Mouse (Mus musculus) hematopoietic stem cell, adult 5-6 weeks (primary cell): ENCODE measurements around the gene Slc25a12. TPM values are rescaled to one million over a fixed set of nuclear protein-coding genes. Genes with fewer than 3 reads are reported as not detected.
A peak's percentile ranks its signal among the peaks of the same experiment; 100 is the strongest.

Experiments
- ATAC-seq, 2 experiments: fragments of 125-278 bp in 1 of 2; replicated peaks in 1 of 2; 2 replicates each; pipeline ENCODE4 v1.8.0; 2016 to 2017; ENCODE audit warnings: inconsistent platforms in 2 of 2, mild to moderate bottlenecking in 2 of 2, moderate number of reproducible peaks in 2 of 2, low read depth in 1 of 2, moderate TSS enrichment in 1 of 2; ENCODE audit not compliant: low FRiP score in 2 of 2, poor library complexity in 2 of 2, severe bottlenecking in 2 of 2, insufficient read depth in 1 of 2, low TSS enrichment in 1 of 2
- total RNA-seq: library from RNA; stranded (forward); fragments of 172-1452, 232-1000 nt; gene quantifications from 2 replicates; pipeline ENCODE4 v1.2.3, GENCODE M21; 2017

Slc25a12 gene
- total RNA-seq, 1 experiment from 2014 or later, result 45.8 TPM

DNA sequence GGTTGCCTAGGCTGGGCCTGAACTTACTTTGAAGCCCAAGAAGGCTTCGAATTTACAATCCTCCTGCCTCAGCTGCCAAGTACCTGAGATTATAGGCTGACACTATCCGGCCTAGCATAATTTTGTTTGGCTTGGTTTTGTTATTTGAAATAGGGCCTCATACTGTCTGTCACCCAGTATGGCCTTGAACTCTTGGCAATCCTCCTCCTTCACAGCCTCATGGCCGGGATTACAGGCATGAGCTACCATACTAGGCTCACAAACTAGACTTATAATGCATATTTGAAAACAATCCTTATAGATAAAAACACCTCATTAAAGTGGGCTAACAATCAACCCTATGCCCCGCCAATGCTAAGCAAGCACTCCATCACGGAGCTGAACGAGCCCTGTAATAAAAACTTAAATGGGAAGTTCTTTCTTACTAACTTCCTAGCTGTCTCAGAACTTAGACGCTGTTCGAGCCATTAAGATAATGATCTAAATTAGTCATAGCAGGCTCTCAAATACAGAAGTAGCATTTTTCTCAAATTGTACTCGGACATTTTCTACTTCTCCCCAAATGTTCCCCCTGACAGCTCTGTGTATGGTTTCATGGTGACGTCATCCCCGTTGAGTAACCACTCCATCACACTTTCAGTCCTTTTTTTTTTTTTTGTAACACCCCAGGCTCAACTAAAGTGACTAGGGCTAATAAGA, 40.6 kb downstream of the Slc25a12 start:
- ATAC-seq, result peak; percentile 67 to 82

DNA sequence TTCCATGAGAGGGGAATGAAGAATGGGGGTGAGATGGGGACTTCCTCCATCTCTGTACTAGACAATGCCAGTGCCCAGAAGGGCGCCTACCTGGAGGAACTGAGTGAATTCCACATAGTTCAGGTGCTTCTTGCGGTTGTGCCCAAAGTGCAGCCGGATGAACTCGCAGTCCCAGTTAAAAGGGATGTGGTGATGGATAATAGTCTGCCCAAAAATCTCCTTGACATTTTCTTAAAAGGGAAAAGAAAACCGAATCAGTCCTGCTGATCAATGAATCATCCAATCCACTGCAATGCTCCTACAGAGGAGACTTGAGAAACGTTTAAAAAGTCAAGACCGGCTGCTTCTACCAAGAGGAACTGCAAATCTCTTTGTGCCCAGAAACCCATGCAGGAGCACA, 43.7 kb downstream of the Slc25a12 start:
- ATAC-seq, result no peak

DNA sequence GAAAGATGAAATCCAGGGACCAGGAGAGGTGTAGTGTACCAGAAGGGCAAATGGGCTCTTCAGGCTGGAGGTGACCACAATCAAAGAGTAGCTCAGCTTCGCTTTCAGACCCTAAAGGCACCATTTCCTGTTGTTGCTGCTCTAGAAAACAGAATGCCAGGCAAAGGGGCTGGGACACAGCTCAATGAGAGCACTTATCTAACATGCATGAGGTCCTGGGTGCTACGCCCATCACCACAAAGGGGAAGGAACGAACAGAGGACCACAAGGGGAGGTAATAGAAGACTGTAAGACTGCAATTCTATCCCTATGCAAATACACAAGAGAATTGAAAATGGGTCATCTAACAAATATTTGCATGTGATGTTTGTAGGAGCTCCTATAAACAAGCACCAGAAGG, 46.1 kb downstream of the Slc25a12 start:
- ATAC-seq, result no peak

DNA sequence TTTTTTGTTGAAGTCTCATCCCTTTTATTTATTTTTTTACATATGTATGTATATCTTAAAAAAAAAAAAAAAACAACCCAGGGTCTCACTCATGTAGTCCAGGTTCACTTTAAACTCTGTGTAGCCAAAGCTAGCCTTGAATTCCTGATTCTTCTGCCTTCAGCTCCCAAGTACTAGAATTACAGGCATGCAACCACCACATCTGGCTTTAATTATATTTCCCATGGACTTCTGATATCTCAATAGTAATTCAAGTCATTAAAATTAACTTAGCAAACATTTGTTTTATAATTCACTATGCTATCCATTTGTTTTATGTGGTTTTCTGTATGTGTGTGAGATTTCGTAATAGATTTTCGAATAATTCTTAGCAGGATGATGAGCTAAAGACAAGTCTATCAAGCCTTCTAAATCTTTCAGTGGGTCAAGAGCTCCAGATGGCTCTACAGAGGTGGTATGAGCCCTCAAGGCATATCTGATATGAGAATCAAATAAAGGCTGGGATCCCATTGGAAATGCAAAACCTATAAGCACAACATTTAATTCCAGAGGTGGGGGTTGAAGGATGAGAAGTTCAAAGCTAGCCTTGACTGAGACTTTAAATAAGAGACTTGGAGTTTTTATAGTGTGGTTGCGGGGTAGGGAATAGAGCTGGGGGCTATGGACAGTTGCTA, 51.3 kb downstream of the Slc25a12 start:
- ATAC-seq, result no peak

DNA sequence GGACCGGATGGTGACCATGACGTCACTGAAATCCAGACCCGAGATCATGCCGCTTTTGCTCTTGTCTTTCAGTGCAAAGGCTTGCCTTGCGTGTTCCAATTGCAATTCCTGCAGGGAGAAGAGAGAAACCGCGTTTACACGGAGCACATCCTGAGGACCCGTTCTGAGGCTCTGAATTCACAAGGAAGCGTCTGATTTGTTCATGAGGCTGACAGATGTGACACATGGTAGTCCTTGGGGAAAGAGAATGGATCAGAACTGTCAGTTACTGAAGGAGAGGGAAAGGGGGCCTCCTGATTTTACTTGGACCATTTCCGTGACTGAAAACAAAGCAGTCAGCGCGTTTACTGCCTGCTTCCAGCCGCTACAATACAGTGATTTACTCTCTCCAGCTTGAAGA, 52.5 kb downstream of the Slc25a12 start:
- no peak for ATAC-seq

DNA sequence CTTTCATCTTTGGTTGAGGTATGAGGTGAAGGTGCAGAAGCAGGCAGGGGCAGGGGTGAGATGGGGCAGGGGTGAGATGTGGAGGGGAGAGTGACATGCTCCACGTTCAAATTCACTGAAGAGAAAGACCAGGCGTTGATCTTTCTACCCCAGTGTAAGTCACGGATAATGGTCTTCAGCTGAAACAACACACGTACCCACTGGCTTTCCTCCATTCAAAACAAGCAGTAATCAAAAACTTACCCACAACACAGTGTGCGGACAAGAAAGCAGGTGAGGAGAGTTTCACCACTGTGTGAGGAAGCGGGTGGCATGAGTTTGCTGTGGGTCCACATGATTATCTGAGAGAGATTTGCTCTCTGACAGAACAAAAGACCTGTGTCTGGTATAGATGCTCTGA, 53.5 kb downstream of the Slc25a12 start:
- no peak for ATAC-seq

DNA sequence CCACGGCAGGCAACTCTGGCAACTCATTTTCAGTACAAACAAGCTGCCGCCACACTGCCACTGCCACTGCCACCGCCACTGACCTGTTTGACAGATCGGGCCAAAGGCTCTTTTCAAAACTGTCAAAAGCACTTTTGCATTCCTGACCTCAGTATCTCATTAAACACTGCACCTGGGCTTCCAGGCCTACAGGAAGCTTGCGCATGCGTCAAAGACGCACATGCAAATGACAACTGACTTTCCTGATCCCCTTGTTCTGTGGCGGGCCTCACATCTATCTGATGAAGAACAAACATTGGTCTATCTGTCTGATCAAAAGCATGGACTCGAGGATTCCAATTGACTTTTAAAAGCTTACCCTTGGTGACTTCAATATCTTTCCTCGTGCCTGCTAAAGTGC, 55.5 kb downstream of the Slc25a12 start:
- no peak for ATAC-seq

DNA sequence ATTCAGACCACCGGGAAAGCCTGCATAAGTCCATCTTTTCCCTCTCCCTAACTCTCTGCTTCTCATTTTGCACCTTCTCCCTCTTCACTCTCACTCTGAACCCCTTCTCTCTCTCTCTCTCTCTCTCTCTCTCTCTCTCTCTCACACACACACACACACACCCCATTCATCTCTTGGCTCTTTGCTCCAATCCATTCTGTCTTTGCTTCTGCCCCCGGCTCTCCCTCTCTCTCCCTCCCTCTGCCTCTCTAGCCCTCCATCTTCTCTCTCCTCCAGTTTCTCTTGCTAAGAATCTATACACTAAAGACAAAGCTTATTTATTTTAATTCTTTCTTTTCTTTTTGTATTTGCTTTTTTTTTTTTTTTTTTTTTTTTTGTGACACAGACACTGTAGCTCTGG, 57.8 kb downstream of the Slc25a12 start:
- no peak for ATAC-seq

DNA sequence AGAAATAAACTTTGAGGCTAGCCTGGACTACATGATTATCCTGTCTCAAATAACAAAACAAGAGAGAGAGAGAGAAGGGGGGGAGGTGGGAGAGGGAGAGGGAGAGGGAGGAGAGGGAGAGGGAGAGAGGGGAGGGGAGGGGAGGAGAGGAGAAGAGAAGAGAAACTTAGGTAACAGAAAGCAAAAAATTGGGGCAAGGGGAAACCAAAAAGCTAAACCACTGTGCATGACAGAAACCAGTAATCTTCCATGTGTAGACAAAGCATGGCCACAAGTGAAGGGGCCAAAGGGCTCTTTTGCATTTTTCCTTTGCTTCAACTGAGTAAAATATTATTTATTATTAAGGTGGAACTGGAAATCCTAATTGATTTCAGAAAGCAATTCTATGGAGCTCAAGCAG, 61.2 kb downstream of the Slc25a12 start:
- ATAC-seq, result no peak

DNA sequence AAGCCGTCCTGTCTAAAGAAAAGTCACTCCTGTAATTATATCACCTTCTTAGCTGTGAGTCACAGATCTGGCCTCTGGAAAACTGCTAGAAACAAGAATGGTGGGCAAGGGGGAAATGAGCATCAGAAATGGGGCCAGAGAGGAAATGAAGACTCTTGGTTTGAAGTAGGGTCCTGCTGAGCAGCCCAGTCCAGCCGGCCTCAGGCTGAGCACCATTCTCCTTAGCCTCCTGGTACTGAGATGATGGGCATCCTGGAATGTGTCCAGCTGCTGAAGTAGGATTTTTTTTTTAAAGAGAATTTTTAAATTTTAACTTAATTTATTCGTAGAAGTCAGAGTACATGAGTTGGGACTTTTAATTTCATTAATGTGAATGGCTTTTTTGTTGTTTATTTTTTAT, 62.7 kb downstream of the Slc25a12 start:
- ATAC-seq, result no peak

DNA sequence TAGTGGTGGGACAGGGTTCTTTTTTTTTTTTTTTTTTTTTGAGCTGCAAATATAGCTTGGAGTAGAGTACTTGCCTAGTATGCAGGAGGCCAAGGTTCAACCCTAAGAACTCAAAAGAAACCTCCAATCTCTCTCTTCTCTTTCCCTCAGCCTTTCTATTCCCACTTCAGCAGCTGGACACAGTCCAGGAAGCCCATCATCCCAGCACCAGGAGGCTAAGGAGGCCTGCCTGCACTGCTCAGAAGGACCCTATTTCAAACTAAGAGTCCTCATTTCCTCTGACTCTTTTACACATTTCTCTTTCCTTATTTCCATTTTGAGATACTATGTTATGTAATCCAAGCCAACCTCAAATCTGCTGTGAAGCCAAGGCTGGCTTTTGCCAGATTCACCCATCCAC, 64.3 kb downstream of the Slc25a12 start:
- ATAC-seq, result no peak

DNA sequence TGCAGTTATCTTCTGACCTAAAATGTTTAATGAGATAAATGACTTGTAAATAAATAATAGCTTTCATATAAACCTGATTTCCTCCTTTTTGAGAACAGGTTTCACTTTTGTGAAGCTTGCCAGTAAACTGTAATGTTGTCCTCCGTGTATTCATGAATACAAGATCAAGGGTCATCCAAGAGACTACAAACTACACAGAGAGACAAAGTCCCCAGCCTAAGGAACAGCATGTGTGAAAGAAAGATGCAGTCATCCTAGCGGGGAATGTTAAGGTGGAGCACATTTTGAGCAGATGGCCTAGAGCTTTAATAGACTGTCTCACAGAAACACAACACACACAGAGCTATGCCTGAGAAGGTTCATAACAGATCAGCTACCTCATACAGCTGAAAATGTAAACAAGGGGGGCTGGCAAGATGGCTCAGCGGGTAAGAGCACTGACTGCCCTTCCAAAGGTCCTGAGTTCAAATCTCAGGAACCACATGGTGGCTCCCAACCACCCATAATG, 65.3 kb downstream of the Slc25a12 start:
- no peak for ATAC-seq

DNA sequence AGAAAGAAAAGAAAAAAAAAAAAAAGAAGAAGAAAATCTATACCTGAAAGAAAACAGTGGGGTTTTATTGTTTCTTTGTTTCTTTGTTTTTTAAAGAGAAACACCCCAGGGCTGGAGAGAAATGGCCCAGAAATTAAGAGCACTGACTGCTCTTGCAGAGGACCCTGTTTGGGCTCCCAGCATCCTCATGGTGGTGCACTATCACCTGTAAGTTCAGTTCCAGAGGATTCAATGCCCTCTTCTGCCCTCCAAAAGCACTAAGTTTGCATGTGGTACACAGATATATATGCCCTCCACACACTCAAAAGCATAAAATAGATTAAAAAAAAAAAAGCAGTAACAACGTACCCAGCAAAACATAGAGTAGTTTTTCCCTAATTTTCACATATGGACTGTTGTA, 68.8 kb downstream of the Slc25a12 start:
- no peak for ATAC-seq

DNA sequence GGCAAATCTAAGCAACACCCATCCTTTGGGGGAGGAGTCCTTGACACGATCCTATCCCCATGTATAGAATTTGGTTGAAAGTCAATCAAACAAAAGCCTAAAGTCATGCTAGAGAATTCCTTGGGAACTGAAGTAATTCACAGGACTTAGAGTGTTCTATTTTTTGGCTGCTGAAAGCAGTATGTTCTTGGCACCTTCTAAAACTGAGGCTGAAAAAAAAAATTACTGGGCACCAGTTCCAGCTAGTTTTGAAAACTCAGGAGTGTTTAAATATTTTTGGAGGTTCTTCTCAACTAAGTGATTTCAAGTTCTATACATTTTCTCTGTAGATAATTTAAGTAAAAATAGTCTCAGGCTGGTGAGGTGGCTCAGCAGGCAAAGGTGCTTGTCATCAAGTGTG, 70.0 kb downstream of the Slc25a12 start:
- no peak for ATAC-seq

DNA sequence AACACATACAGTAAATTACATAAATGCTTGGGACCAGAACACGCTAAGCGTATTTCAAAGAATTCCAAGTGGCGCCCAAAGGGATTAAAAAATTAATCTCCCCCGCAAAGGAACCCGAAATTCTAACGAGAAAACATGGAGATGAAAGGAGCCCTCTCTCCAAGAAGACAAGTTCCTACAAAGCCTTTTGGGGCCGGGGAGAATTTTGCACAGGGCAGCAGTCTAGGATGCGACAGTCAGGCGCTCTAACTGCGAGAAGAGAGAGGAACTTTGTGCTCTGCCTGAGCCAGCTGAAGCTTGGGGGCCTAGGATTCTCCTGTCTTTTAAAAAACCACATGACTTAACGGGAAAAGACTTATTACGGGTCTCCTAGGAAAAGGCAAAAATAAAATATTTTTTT, 71.7 kb downstream of the Slc25a12 start:
- no peak for ATAC-seq

DNA sequence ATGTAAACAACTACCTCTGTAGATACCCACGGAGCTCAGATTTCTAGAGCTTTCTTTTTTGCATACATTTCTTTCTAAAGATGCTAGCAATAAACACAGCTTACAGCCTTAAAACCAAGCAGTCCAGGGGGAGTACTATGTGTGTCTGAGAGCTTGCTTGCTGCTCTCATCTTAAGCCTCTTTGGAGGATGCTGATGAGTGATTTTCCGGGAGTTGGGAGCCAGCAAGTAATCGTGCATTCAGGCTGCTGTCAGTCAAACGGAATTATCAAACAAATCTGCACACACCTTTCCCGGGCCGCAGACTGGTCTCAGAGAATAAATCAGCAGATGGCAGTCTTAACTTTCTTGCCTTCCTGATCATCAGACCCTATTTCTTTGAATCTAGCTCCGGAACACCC, 73.1 kb downstream of the Slc25a12 start:
- no peak for ATAC-seq

DNA sequence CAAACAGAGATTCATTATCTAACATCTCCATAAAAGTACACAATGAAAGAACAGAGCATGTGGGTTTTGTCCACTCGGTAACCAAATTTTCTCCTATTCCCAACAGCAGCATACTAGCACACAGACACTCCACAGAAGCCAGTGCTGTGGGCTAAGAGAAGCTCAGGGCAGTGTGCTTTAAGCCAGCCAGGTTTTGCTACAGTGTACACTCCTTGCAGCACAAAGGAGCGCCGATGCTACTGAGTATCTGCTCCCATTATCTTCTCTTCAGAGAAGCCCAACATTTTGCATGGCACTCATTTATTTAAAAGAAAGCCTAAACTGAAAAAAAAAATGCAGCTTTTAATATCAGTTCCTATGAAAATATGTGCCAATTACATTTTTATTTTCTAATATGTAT, 73.6 kb downstream of the Slc25a12 start:
- ATAC-seq, result no peak

DNA sequence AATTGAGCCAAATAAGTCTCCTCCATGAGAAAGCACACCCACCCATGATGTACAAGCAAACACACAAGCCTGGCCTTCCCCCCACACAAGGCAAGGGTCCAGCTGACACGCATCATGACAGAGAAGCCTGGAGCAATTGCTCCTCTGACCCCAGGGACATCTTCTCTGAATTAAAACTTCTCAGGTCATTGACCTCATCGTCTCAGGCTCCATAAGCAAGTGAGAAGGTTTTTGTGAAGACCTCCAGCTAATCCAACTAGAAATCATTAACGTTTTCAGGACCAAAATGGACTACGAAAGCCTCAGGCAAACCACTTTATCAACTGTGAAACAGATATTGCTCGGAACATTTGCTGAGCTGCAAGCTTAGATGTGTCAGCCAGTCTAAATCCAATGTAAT, 76.0 kb downstream of the Slc25a12 start:
- ATAC-seq, result no peak
